Mouse (Mus musculus) liver, postnatal 0 days (tissue): ENCODE measurements around the gene Ptpn13.

Experiments
- CTCF ChIP-seq: sonication (generic); IDR thresholded peaks from 2 replicates; pipeline ENCODE4 v1.5.1; 2016; ENCODE audit warnings: antibody characterized with exemption, low read depth
- EP300 ChIP-seq: IDR thresholded peaks from 2 replicates; pipeline ENCODE4 v1.6.1; 2016; ENCODE audit warnings: antibody characterized with exemption, low read depth, mild to moderate bottlenecking

- TF ChIP-seq CTCF, result no peak
- no peak for TF ChIP-seq EP300
These were observed 15.7 kb downstream of the Ptpn13 start for GRCm38 (mm10) chr5:103440418-103441276.
